Mouse (Mus musculus): ENCODE results near the gene Nup210. TPM values are rescaled to one million over a fixed set of nuclear protein-coding genes. Genes with fewer than 3 reads are reported as not detected.

Gene Nup210
- polyA plus RNA-seq, 1 experiment from 2014 or later = 24.0 TPM

DNA sequence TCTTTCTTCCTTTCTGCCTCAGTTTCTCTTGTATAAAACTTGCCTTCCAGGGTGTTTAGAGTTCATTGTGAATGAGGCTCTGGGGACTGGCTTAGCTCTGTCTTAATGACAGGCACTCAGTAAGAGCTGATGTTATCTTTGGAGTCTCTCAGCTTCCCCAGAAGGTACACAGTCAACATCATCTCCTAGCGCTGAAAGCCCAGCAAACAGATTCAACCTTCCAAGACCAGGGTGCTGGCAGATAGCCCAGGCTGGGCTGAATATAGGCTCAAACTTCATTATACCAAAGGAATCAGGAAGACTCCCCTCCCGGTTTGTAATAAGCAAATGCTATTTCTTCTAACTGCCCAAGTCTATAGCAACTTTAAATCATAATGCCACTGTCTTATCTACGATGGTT lies 38.7 kb upstream of the Nup210 start:
- H3K4me1 ChIP-seq (replicated peaks) = peaks cover 78% of the 10 kb centered on the region
- no peaks in the 10 kb centered on the region for H3K9me3 ChIP-seq
- WGBS = 84% methylated on average over 3 of the region's 3 CpGs
- no peak overlapping the region for H3K4me3 ChIP-seq
- peak overlapping the region; percentile 94; the same call in 1 of the 2 replicates for H3K27ac ChIP-seq
- H3K36me3 ChIP-seq = peaks cover 6% of the 10 kb centered on the region
- H3K27me3 ChIP-seq (ENCODE audit: insufficient read depth, poor library complexity, severe bottlenecking) = no peaks in the 10 kb centered on the region; the same call in 1 of the 2 replicates
- DNase-seq (ENCODE audit: low spot score) = no peak

DNA sequence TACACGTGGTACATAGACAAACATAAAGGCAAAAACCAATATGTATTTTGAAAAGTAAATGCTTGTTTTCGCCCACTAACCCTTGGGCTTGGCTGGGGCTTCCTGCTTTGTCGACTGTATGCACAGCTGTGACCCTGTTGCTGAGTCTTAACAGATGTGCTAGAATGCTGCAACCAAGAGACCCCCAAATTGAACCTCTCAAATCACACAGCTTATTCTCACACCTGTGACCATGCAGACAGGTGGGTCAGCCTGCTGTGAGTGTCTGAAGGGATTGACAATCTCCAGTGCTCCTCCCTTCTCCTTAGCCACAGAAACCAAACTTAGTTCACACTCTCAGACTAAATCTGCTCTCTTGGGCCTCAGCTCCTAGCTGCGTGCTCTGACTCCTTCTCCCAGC lies 38.1 kb upstream of the Nup210 start:
- no peak overlapping the region for H3K27ac ChIP-seq
- no peak overlapping the region for H3K4me3 ChIP-seq
- H3K27me3 ChIP-seq (ENCODE audit: insufficient read depth, poor library complexity, severe bottlenecking) = no peaks in the 10 kb centered on the region; the same call in 1 of the 2 replicates
- H3K9me3 ChIP-seq = no peaks in the 10 kb centered on the region
- peaks cover 73% of the 10 kb centered on the region for H3K4me1 ChIP-seq (replicated peaks)
- no peak for DNase-seq (ENCODE audit: low spot score)
- peaks cover 6% of the 10 kb centered on the region for H3K36me3 ChIP-seq
- 63% methylated on average over 4 of the region's 4 CpGs for WGBS

DNA sequence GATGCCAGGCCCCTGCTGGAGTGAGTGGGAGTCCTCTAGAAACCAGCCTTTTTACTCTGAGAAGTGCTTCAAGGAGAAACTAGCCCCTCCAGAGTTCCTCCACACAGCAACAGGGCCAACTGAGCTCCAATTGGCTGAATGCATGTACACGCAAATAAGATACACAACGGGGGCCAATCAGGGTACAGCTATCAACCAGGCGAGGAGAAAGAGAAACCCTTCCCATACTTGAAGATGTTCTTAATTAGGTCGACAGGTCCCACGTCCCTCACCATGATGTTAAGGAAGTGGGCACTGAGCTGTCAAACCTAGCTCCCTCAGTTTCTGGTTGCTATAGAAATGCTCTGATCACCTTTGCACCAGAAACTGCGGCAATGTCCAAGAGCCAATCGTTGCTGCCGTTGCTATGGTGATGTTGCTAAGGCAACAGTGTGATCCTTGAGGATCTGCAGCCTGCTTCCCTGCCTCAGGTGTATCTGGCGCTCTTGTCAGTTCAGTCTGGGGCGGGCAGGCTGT lies 37.0 kb upstream of the Nup210 start:
- H3K4me1 ChIP-seq (replicated peaks) = peaks cover 63% of the 10 kb centered on the region
- no peaks in the 10 kb centered on the region; the same call in 1 of the 2 replicates for H3K27me3 ChIP-seq (ENCODE audit: insufficient read depth, poor library complexity, severe bottlenecking)
- no peaks in the 10 kb centered on the region for H3K9me3 ChIP-seq
- H3K27ac ChIP-seq = peak overlapping the region; percentile 72
- peak; percentile 76 for DNase-seq (ENCODE audit: low spot score)
- H3K36me3 ChIP-seq = no peaks in the 10 kb centered on the region
- 3% methylated on average over 10 of the region's 10 CpGs for WGBS
- peak overlapping the region; percentile 38 for H3K4me3 ChIP-seq

DNA sequence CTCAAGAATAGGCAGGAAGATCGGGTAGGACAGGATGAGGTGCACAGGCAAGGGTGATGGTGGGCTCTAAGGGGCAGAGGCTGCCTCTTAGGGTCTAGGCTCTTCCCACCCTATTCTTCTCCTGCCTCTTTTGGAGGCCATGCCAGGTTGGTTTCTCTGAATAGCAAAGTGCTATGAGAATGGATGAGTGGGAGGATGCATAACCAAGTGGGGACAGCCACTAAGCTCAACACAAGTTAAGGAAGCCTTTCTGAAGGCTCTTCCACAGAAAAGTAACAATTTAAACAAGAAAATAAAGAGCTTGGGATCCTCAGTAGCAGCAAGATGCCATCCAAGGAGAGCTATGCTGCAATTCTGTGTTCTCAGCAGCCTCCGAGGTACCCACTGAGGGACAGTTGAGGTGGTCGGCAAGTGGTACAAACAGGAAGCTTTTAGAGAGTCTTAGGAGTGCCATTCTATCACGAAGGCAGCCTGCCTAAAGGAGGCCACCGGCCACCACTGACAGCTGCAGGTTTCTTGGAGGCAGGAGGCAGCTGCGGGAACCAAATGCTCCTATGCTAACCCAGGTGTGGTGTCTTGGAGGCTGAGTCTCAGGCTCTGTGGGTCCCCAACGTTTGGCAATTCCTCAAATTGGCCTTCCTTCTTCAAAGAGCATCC lies 36.4 kb upstream of the Nup210 start:
- 34% methylated on average over 7 of the region's 7 CpGs for WGBS
- Histone ChIP-seq H3K4me1 (replicated peaks) (peaks cover 57% of the 10 kb centered on the region), H3K36me3 (no peaks in the 10 kb centered on the region), H3K27ac (peak overlapping the region; percentile 72), H3K27me3 (ENCODE audit: insufficient read depth, poor library complexity, severe bottlenecking) (no peaks in the 10 kb centered on the region; the same call in 1 of the 2 replicates), H3K9me3 (no peaks in the 10 kb centered on the region), H3K4me3 (peak overlapping the region; percentile 38)
- no peak for DNase-seq (ENCODE audit: low spot score)

- DNase-seq (ENCODE audit: low spot score) = peak; percentile 47
- Histone ChIP-seq H3K27me3 (ENCODE audit: insufficient read depth, poor library complexity, severe bottlenecking) (no peaks in the 10 kb centered on the region), H3K4me3 (no peak overlapping the region), H3K27ac (peak overlapping the region; percentile 72), H3K36me3 (no peaks in the 10 kb centered on the region), H3K4me1 (replicated peaks) (peaks cover 27% of the 10 kb centered on the region), H3K9me3 (no peaks in the 10 kb centered on the region)
- whole genome bisulfite sequencing = 83% methylated on average over 2 of the region's 2 CpGs
Measured at GRCm38 (mm10) chr6:91147152-91147770, 30.6 kb upstream of the Nup210 start.

- Histone ChIP-seq H3K9me3 (no peaks in the 10 kb centered on the region), H3K27me3 (ENCODE audit: insufficient read depth, poor library complexity, severe bottlenecking) (no peaks in the 10 kb centered on the region), H3K27ac (peak overlapping the region; percentile 72), H3K36me3 (no peaks in the 10 kb centered on the region), H3K4me1 (replicated peaks) (peaks cover 23% of the 10 kb centered on the region), H3K4me3 (no peak overlapping the region)
- WGBS = 31% methylated on average over 5 of the region's 5 CpGs
- peak; percentile 35 for DNase-seq (ENCODE audit: low spot score)
Measured at GRCm38 (mm10) chr6:91146443-91147151, 30.0 kb upstream of the Nup210 start.

DNA sequence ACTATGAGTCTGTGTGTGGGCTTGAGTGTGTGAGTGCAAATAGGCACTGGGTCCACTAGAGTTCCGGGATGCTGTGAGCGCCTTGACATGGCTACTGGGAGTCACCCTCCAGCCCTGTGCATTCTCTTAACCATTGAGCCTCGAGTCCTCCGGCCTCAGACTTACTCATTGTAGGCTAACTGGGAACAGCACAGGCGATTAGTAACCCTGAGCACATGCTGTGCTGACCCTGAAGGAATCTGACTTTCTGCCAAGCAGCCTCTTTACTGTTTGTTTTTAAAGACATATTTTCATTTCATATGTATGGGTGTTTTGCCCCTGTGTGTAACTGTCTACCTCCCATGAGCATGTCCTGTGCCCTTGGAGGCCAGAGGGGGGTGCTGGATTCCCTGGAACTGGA lies 28.9 kb upstream of the Nup210 start:
- Histone ChIP-seq H3K4me3 (no peak overlapping the region), H3K9me3 (no peaks in the 10 kb centered on the region), H3K27me3 (ENCODE audit: insufficient read depth, poor library complexity, severe bottlenecking) (no peaks in the 10 kb centered on the region), H3K4me1 (replicated peaks) (peaks cover 23% of the 10 kb centered on the region), H3K36me3 (no peaks in the 10 kb centered on the region), H3K27ac (peak overlapping the region; percentile 72; the same call in 1 of the 2 replicates)
- WGBS = 76% methylated on average over 5 of the region's 5 CpGs
- DNase-seq (ENCODE audit: low spot score) = no peak

DNA sequence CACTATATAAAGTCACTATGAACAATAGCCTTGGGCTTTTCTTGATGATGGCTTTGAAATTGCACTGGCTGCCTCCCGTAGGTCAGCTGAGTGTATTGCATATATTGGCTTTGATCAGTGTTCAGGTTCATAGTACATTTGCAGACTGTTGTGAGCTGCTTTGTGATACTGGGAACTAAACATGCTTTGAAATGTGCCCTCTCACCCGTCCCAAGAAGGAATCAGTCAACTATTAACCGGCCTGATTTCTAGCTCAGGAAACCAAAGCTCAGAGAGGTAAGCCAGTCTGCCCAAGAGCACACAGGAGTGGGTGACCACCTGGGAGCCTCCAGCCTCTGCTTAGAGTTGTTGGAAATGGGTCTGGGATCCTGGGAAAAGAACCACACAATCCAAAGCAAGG lies 28.4 kb upstream of the Nup210 start:
- H3K4me3 ChIP-seq = no peak overlapping the region
- no peaks in the 10 kb centered on the region for H3K9me3 ChIP-seq
- H3K27ac ChIP-seq = 0 out of 2 replicates have a peak overlapping the region, but pooled peaks have one; percentile 72
- WGBS = 82% methylated on average over 3 of the region's 3 CpGs
- no peaks in the 10 kb centered on the region for H3K27me3 ChIP-seq (ENCODE audit: insufficient read depth, poor library complexity, severe bottlenecking)
- H3K36me3 ChIP-seq = no peaks in the 10 kb centered on the region
- peaks cover 23% of the 10 kb centered on the region for H3K4me1 ChIP-seq (replicated peaks)
- no peak for DNase-seq (ENCODE audit: low spot score)

GRCm38 (mm10) chr6:91139846-91140245 lies 23.2 kb upstream of the Nup210 start:
- Histone ChIP-seq H3K4me1 (replicated peaks) (0 out of 2 replicates have a peak, but pooled peaks cover 3% of the 10 kb centered on the region), H3K4me3 (no peak overlapping the region), H3K27ac (no peak overlapping the region), H3K27me3 (ENCODE audit: insufficient read depth, poor library complexity, severe bottlenecking) (no peaks in the 10 kb centered on the region), H3K9me3 (no peaks in the 10 kb centered on the region), H3K36me3 (no peaks in the 10 kb centered on the region)
- peak; percentile 73 for DNase-seq (ENCODE audit: low spot score)
- 32% methylated on average over 4 of the region's 4 CpGs for WGBS

- no peak for DNase-seq (ENCODE audit: low spot score)
- Histone ChIP-seq H3K27me3 (ENCODE audit: insufficient read depth, poor library complexity, severe bottlenecking) (no peaks in the 10 kb centered on the region; the same call in 1 of the 2 replicates), H3K4me3 (no peak overlapping the region), H3K36me3 (no peaks in the 10 kb centered on the region), H3K9me3 (no peaks in the 10 kb centered on the region), H3K4me1 (replicated peaks) (0 out of 2 replicates have a peak, but pooled peaks cover 3% of the 10 kb centered on the region), H3K27ac (no peak overlapping the region)
- WGBS = 82% methylated on average over 10 of the region's 10 CpGs
Measured at GRCm38 (mm10) chr6:91137343-91137956, 20.8 kb upstream of the Nup210 start.

DNA sequence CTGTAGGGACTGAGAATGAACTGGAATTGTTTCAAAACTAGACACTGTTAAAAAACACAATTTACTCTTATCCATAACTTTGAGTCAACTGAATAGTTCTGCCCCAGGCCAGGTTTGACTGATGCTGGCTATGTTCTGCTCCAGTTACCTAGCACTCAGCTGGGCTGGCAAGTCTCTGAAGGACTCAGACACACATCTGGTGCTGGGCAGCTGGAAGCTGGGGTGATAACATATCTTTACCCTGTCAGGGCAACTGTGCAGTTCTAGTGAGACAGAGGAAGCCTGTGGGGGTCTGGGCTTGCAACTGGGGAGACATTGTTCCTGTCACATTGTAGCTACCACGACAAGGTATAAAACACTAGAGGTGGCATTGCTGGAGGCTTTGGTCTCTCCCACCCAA lies 14.2 kb upstream of the Nup210 start:
- H3K27me3 ChIP-seq (ENCODE audit: insufficient read depth, poor library complexity, severe bottlenecking) = no peaks in the 10 kb centered on the region; the same call in 1 of the 2 replicates
- H3K4me3 ChIP-seq = no peak overlapping the region
- no peaks in the 10 kb centered on the region for H3K36me3 ChIP-seq
- no peaks in the 10 kb centered on the region for H3K9me3 ChIP-seq
- 60% methylated on average over 1 of the region's 1 CpGs for WGBS
- no peak overlapping the region for H3K27ac ChIP-seq
- no peak for DNase-seq (ENCODE audit: low spot score)
- no peaks in the 10 kb centered on the region for H3K4me1 ChIP-seq (replicated peaks)

DNA sequence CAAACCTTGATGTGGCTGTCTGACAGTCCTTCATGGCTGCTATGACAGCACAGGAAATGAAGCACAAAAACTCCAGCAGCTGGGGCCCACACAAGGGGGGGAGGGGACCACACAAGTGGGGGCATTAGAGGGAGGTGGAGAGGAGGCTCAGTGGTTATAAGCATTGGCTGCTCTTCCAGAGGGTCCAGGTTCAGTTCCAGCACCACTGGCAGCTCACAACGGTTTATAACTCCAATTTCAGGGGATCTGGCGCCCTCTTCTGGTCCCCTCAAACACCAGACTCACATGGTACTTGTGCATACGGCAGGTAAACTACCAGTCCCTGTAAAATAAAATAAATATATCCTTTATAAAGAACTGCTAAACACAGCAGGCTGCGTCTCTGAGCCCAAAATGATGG lies 12.4 kb upstream of the Nup210 start:
- H3K27me3 ChIP-seq (ENCODE audit: insufficient read depth, poor library complexity, severe bottlenecking) = no peaks in the 10 kb centered on the region; the same call in 1 of the 2 replicates
- no peak for DNase-seq (ENCODE audit: low spot score)
- H3K27ac ChIP-seq = no peak overlapping the region
- 45% methylated on average over 4 of the region's 4 CpGs for WGBS
- no peak overlapping the region for H3K4me3 ChIP-seq
- H3K36me3 ChIP-seq = no peaks in the 10 kb centered on the region
- H3K9me3 ChIP-seq = no peaks in the 10 kb centered on the region
- 0 out of 2 replicates have a peak, but pooled peaks cover 2% of the 10 kb centered on the region for H3K4me1 ChIP-seq (replicated peaks)

Measured in hindbrain, embryonic 10.5 days (tissue).